Mouse (Mus musculus): ENCODE data around the gene 2410004P03Rik. TPM values are rescaled to one million over a fixed set of nuclear protein-coding genes. Genes with fewer than 3 reads are reported as not detected.

The 2410004P03Rik gene
- polyA plus RNA-seq, 1 experiment from 2014 or later: 0.33 TPM

GRCm38 (mm10) chr12:17040567-17040966, 29.0 kb upstream of the 2410004P03Rik start:
- H3K4me3 ChIP-seq: no peak overlapping the region
- no peaks in the 10 kb centered on the region for H3K27me3 ChIP-seq
- no peak overlapping the region for H3K9ac ChIP-seq
- no peak overlapping the region for H3K4me2 ChIP-seq
- no peaks in the 10 kb centered on the region for H3K9me3 ChIP-seq (replicated peaks)
- no peaks in the 10 kb centered on the region for H3K36me3 ChIP-seq
- ATAC-seq (replicated peaks; ENCODE audit: insufficient number of reproducible peaks, insufficient read depth, low FRiP score, low read depth): no peak
- no peaks in the 10 kb centered on the region for H3K4me1 ChIP-seq (replicated peaks)
- no peak overlapping the region for H3K27ac ChIP-seq
- WGBS: 45% methylated on average over 1 of the region's 1 CpGs

GRCm38 (mm10) chr12:17039415-17039814, 27.9 kb upstream of the 2410004P03Rik start:
- H3K27ac ChIP-seq: no peak overlapping the region
- no peaks in the 10 kb centered on the region for H3K36me3 ChIP-seq
- no peak for ATAC-seq (replicated peaks; ENCODE audit: insufficient number of reproducible peaks, insufficient read depth, low FRiP score, low read depth)
- H3K27me3 ChIP-seq: no peaks in the 10 kb centered on the region
- H3K9me3 ChIP-seq (replicated peaks): no peaks in the 10 kb centered on the region
- H3K9ac ChIP-seq: no peak overlapping the region
- WGBS: 65% methylated on average over 2 of the region's 2 CpGs
- H3K4me2 ChIP-seq: no peak overlapping the region
- H3K4me3 ChIP-seq: no peak overlapping the region
- H3K4me1 ChIP-seq (replicated peaks): no peaks in the 10 kb centered on the region

- Histone ChIP-seq H3K4me1 (replicated peaks) (no peaks in the 10 kb centered on the region), H3K4me3 (no peak overlapping the region), H3K9me3 (replicated peaks) (no peaks in the 10 kb centered on the region), H3K27ac (no peak overlapping the region), H3K36me3 (no peaks in the 10 kb centered on the region), H3K27me3 (no peaks in the 10 kb centered on the region), H3K9ac (no peak overlapping the region), H3K4me2 (no peak overlapping the region)
- ATAC-seq (replicated peaks; ENCODE audit: insufficient number of reproducible peaks, insufficient read depth, low FRiP score, low read depth): no peak
- WGBS: 75% methylated on average over 6 of the region's 6 CpGs
These were observed 26.7 kb upstream of the 2410004P03Rik start for GRCm38 (mm10) chr12:17038246-17038645.

- Histone ChIP-seq H3K27ac (no peak overlapping the region), H3K36me3 (no peaks in the 10 kb centered on the region), H3K4me1 (replicated peaks) (no peaks in the 10 kb centered on the region), H3K27me3 (no peaks in the 10 kb centered on the region), H3K9me3 (replicated peaks) (no peaks in the 10 kb centered on the region), H3K4me3 (no peak overlapping the region), H3K4me2 (no peak overlapping the region), H3K9ac (no peak overlapping the region)
- 64% methylated on average over 14 of the region's 14 CpGs for WGBS
- ATAC-seq (replicated peaks; ENCODE audit: insufficient number of reproducible peaks, insufficient read depth, low FRiP score, low read depth): no peak
These were observed 25.6 kb upstream of the 2410004P03Rik start for GRCm38 (mm10) chr12:17037053-17037610.

- Histone ChIP-seq H3K27ac (no peak overlapping the region), H3K4me1 (replicated peaks) (no peaks in the 10 kb centered on the region), H3K9ac (no peak overlapping the region), H3K36me3 (no peaks in the 10 kb centered on the region), H3K9me3 (replicated peaks) (no peaks in the 10 kb centered on the region), H3K4me2 (no peak overlapping the region), H3K4me3 (no peak overlapping the region), H3K27me3 (no peaks in the 10 kb centered on the region)
- ATAC-seq (replicated peaks; ENCODE audit: insufficient number of reproducible peaks, insufficient read depth, low FRiP score, low read depth): no peak
- WGBS: 57% methylated on average over 9 of the region's 9 CpGs
These were observed 25.0 kb upstream of the 2410004P03Rik start for GRCm38 (mm10) chr12:17036532-17036931.

GRCm38 (mm10) chr12:17035128-17035527, 23.6 kb upstream of the 2410004P03Rik start:
- no peaks in the 10 kb centered on the region for H3K36me3 ChIP-seq
- no peak overlapping the region for H3K4me3 ChIP-seq
- H3K9ac ChIP-seq: no peak overlapping the region
- no peak overlapping the region for H3K4me2 ChIP-seq
- no peaks in the 10 kb centered on the region for H3K9me3 ChIP-seq (replicated peaks)
- 47% methylated on average over 2 of the region's 2 CpGs for WGBS
- no peaks in the 10 kb centered on the region for H3K4me1 ChIP-seq (replicated peaks)
- 0 out of 2 replicates have a peak, but pooled peaks cover 4% of the 10 kb centered on the region for H3K27me3 ChIP-seq
- H3K27ac ChIP-seq: no peak overlapping the region
- no peak for ATAC-seq (replicated peaks; ENCODE audit: insufficient number of reproducible peaks, insufficient read depth, low FRiP score, low read depth)

- 73% methylated on average over 5 of the region's 5 CpGs for WGBS
- ATAC-seq (replicated peaks; ENCODE audit: insufficient number of reproducible peaks, insufficient read depth, low FRiP score, low read depth): no peak
- H3K9ac ChIP-seq: no peak overlapping the region
These were observed 23.1 kb upstream of the 2410004P03Rik start for GRCm38 (mm10) chr12:17034671-17035070.

GRCm38 (mm10) chr12:17033464-17033841, 21.9 kb upstream of the 2410004P03Rik start:
- Histone ChIP-seq H3K4me2 (no peak overlapping the region), H3K9me3 (replicated peaks) (no peaks in the 10 kb centered on the region), H3K27me3 (0 out of 2 replicates have a peak, but pooled peaks cover 4% of the 10 kb centered on the region), H3K4me3 (no peak overlapping the region), H3K9ac (no peak overlapping the region), H3K4me1 (replicated peaks) (no peaks in the 10 kb centered on the region), H3K36me3 (no peaks in the 10 kb centered on the region), H3K27ac (no peak overlapping the region)
- no peak for ATAC-seq (replicated peaks; ENCODE audit: insufficient number of reproducible peaks, insufficient read depth, low FRiP score, low read depth)
- WGBS: 67% methylated on average over 9 of the region's 9 CpGs

More at GRCm38 (mm10) chr12:17034671-17035070, 23.1 kb upstream of the 2410004P03Rik start:
- Histone ChIP-seq H3K4me1 (replicated peaks) (no peaks in the 10 kb centered on the region), H3K27me3 (0 out of 2 replicates have a peak, but pooled peaks cover 4% of the 10 kb centered on the region), H3K27ac (no peak overlapping the region), H3K9me3 (replicated peaks) (no peaks in the 10 kb centered on the region), H3K36me3 (no peaks in the 10 kb centered on the region), H3K4me2 (no peak overlapping the region), H3K4me3 (no peak overlapping the region)

GRCm38 (mm10) chr12:17032694-17033463, 21.4 kb upstream of the 2410004P03Rik start:
- H3K9me3 ChIP-seq (replicated peaks): no peaks in the 10 kb centered on the region
- no peaks in the 10 kb centered on the region for H3K4me1 ChIP-seq (replicated peaks)
- H3K4me2 ChIP-seq: 0 out of 2 replicates have a peak overlapping the region, but pooled peaks have one; percentile 4
- H3K4me3 ChIP-seq: no peak overlapping the region
- no peaks in the 10 kb centered on the region for H3K36me3 ChIP-seq
- H3K27me3 ChIP-seq: 0 out of 2 replicates have a peak, but pooled peaks cover 4% of the 10 kb centered on the region
- ATAC-seq (replicated peaks; ENCODE audit: insufficient number of reproducible peaks, insufficient read depth, low FRiP score, low read depth): no peak
- H3K9ac ChIP-seq: no peak overlapping the region
- no peak overlapping the region for H3K27ac ChIP-seq
- 33% methylated on average over 13 of the region's 13 CpGs for WGBS

GRCm38 (mm10) chr12:17024554-17025110, 13.1 kb upstream of the 2410004P03Rik start:
- Histone ChIP-seq H3K4me2 (no peak overlapping the region), H3K27me3 (no peaks in the 10 kb centered on the region), H3K27ac (no peak overlapping the region), H3K36me3 (no peaks in the 10 kb centered on the region), H3K4me3 (no peak overlapping the region), H3K4me1 (replicated peaks) (no peaks in the 10 kb centered on the region), H3K9me3 (replicated peaks) (no peaks in the 10 kb centered on the region), H3K9ac (no peak overlapping the region)
- WGBS: 89% methylated on average over 6 of the region's 6 CpGs
- no peak for ATAC-seq (replicated peaks; ENCODE audit: insufficient number of reproducible peaks, insufficient read depth, low FRiP score, low read depth)

- H3K36me3 ChIP-seq: no peaks in the 10 kb centered on the region
- WGBS: 88% methylated on average over 4 of the region's 4 CpGs
- no peak for ATAC-seq (replicated peaks; ENCODE audit: insufficient number of reproducible peaks, insufficient read depth, low FRiP score, low read depth)
- no peak overlapping the region for H3K4me3 ChIP-seq
- H3K27ac ChIP-seq: no peak overlapping the region
- no peaks in the 10 kb centered on the region for H3K9me3 ChIP-seq (replicated peaks)
- no peaks in the 10 kb centered on the region for H3K27me3 ChIP-seq
- no peak overlapping the region for H3K4me2 ChIP-seq
- H3K4me1 ChIP-seq (replicated peaks): no peaks in the 10 kb centered on the region
- H3K9ac ChIP-seq: no peak overlapping the region
These were observed 10.6 kb upstream of the 2410004P03Rik start for GRCm38 (mm10) chr12:17022145-17022544.

Data from heart, embryonic 15.5 days (tissue).